ENCODE assay signal across 27 mouse cellular contexts in the genomic region with DNA sequence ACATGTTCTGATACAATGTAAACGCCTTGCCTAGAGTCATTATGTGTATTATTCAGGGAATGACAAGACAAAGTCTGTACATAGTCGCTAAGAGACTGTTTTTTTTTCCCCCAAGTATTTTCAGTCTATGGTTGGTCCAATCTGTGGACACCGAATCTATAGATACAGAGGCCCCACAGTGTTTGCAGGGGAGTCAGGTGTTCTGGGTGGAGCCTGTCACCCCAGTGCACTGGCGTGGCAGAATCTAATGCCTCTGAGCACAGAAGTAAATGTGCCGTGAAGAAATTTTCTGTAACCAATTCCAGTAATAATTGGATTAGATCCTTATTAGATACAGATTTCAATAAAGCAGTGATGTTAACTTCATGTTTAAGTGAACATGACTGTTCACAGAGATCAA.
DNase-seq lines count a peak whose midpoint lies in the region; ATAC-seq lines count a peak whose summit lies in the region.
"Had no signal": no experiment of that assay in that cellular context is flagged by ENCODE, and none has a peak within 500 bp of the region (broad histone marks: within the 10 kb centered on the region; RNA-seq: fewer than 3 reads in every experiment).

No protein-coding gene starts in this region.

- ATAC-seq in embryonic facial prominence, embryonic 11.5 days (replicated peaks; ENCODE audit: insufficient number of reproducible peaks, low FRiP score, low TSS enrichment, low read depth): no peak
- ATAC-seq in midbrain, embryonic 11.5 days (ENCODE audit: low FRiP score): no peak
- ATAC-seq in midbrain, embryonic 15.5 days (replicated peaks): no peak
- ATAC-seq in stomach, embryonic 16.5 days (ENCODE audit: insufficient read depth, low FRiP score): peak; percentile 70
- ATAC-seq: forebrain, embryonic 14.5 days; forebrain, postnatal 0 days; hindbrain, postnatal 0 days; inflammation-experienced regulatory T-cells, adult 6 months; Patski had no signal

- H3K4me1 ChIP-seq in embryonic facial prominence, embryonic 11.5 days (ENCODE audit: control insufficient read depth, insufficient read depth, low read length): peaks cover 6% of the 10 kb centered on the region
- H3K4me1 ChIP-seq in embryonic facial prominence, embryonic 10.5 days: peaks cover 46% of the 10 kb centered on the region
- peaks cover 12% of the 10 kb centered on the region for H3K4me1 ChIP-seq in midbrain, embryonic 11.5 days (ENCODE audit: control insufficient read depth, insufficient read depth, low read length)
- peaks cover 27% of the 10 kb centered on the region for H3K4me1 ChIP-seq in midbrain, embryonic 15.5 days
- peaks cover 35% of the 10 kb centered on the region for H3K4me1 ChIP-seq in stomach, embryonic 16.5 days (ENCODE audit: control insufficient read depth, insufficient read depth, low read length)

- peak; percentile 58 for DNase-seq in embryonic facial prominence, embryonic 11.5 days (ENCODE audit: low spot score)
- no peak for DNase-seq in embryonic facial prominence, embryonic 10.5 days (ENCODE audit: low spot score)
- DNase-seq in midbrain, embryonic 11.5 days (ENCODE audit: low spot score, missing footprints): peak; percentile 72
- no peak for DNase-seq in thymus, postnatal 14 days
- DNase-seq: adrenal gland, postnatal 10 days; cerebellum, adult 11 months; cerebellum, adult 2 months; cerebellum, adult 9-11 months; cerebellum, postnatal 25 days; forebrain, postnatal 0 days; gastrocnemius, adult 2 months; gastrocnemius, postnatal 14 days; heart, adult 18-20 months; heart, postnatal 10 days; heart, postnatal 4 days had no signal

- no peaks in the 10 kb centered on the region for H3K36me3 ChIP-seq in embryonic facial prominence, embryonic 11.5 days (replicated peaks; ENCODE audit: control insufficient read depth, insufficient read depth, low read depth, low read length)
- H3K36me3 ChIP-seq in embryonic facial prominence, embryonic 10.5 days (replicated peaks): no peaks in the 10 kb centered on the region
- no peaks in the 10 kb centered on the region for H3K36me3 ChIP-seq in midbrain, embryonic 11.5 days (ENCODE audit: control insufficient read depth, insufficient read depth, low read length)
- no peaks in the 10 kb centered on the region for H3K36me3 ChIP-seq in midbrain, embryonic 15.5 days (replicated peaks)
- no peaks in the 10 kb centered on the region for H3K36me3 ChIP-seq in stomach, embryonic 16.5 days (ENCODE audit: control insufficient read depth, insufficient read depth, low read length)
- H3K36me3 ChIP-seq: embryonic facial prominence, embryonic 15.5 days; G1E; heart, embryonic 12.5 days; heart, embryonic 15.5 days had no signal

- no peak overlapping the region for H3K9ac ChIP-seq in embryonic facial prominence, embryonic 11.5 days (replicated peaks; ENCODE audit: low read length)
- no peak overlapping the region for H3K9ac ChIP-seq in midbrain, embryonic 11.5 days (ENCODE audit: low read length)
- no peak overlapping the region for H3K9ac ChIP-seq in midbrain, embryonic 15.5 days
- no peak overlapping the region for H3K9ac ChIP-seq in stomach, embryonic 16.5 days (ENCODE audit: low read length)
- H3K9ac ChIP-seq: embryonic facial prominence, embryonic 15.5 days; forebrain, postnatal 0 days; heart, embryonic 12.5 days; heart, embryonic 15.5 days; hindbrain, embryonic 14.5 days had no signal

- no peaks in the 10 kb centered on the region; the same call in 1 of the 2 replicates for H3K27me3 ChIP-seq in embryonic facial prominence, embryonic 11.5 days (ENCODE audit: control insufficient read depth, insufficient read depth, low read length)
- H3K27me3 ChIP-seq in embryonic facial prominence, embryonic 10.5 days (replicated peaks; ENCODE audit: low read depth, poor library complexity, severe bottlenecking): peaks cover 17% of the 10 kb centered on the region; the same call in 1 of the 2 replicates
- H3K27me3 ChIP-seq in midbrain, embryonic 11.5 days (ENCODE audit: control insufficient read depth, insufficient read depth, low read length): no peaks in the 10 kb centered on the region
- no peaks in the 10 kb centered on the region for H3K27me3 ChIP-seq in midbrain, embryonic 15.5 days (replicated peaks)
- no peaks in the 10 kb centered on the region for H3K27me3 ChIP-seq in stomach, embryonic 16.5 days (ENCODE audit: control insufficient read depth, insufficient read depth, low read length)
- H3K27me3 ChIP-seq: CH12.LX; embryonic facial prominence, embryonic 15.5 days; heart, embryonic 12.5 days; heart, embryonic 15.5 days; Patski had no signal

- WGBS in embryonic facial prominence, embryonic 11.5 days: 55% methylated on average over 5 of the region's 5 CpGs
- WGBS in embryonic facial prominence, embryonic 10.5 days: 73% methylated on average over 5 of the region's 5 CpGs
- 77% methylated on average over 5 of the region's 5 CpGs for WGBS in midbrain, embryonic 11.5 days
- 60% methylated on average over 5 of the region's 5 CpGs for WGBS in midbrain, embryonic 15.5 days
- 55% methylated on average over 5 of the region's 5 CpGs for WGBS in stomach, embryonic 16.5 days

- no peaks in the 10 kb centered on the region for H3K9me3 ChIP-seq in embryonic facial prominence, embryonic 11.5 days (replicated peaks; ENCODE audit: control insufficient read depth, low read length)
- H3K9me3 ChIP-seq in embryonic facial prominence, embryonic 10.5 days: no peaks in the 10 kb centered on the region
- H3K9me3 ChIP-seq in midbrain, embryonic 11.5 days (ENCODE audit: control insufficient read depth, low read length): no peaks in the 10 kb centered on the region
- H3K9me3 ChIP-seq in midbrain, embryonic 15.5 days: no peaks in the 10 kb centered on the region
- H3K9me3 ChIP-seq in stomach, embryonic 16.5 days (replicated peaks; ENCODE audit: control insufficient read depth, low read length): no peaks in the 10 kb centered on the region
- H3K9me3 ChIP-seq: embryonic facial prominence, embryonic 15.5 days; G1E; heart, embryonic 12.5 days; heart, embryonic 15.5 days had no signal

- no peak overlapping the region for H3K4me3 ChIP-seq in embryonic facial prominence, embryonic 11.5 days (ENCODE audit: low read depth, low read length)
- H3K4me3 ChIP-seq in embryonic facial prominence, embryonic 10.5 days: no peak overlapping the region
- no peak overlapping the region for H3K4me3 ChIP-seq in midbrain, embryonic 11.5 days (ENCODE audit: low read depth, low read length)
- no peak overlapping the region for H3K4me3 ChIP-seq in midbrain, embryonic 15.5 days
- no peak overlapping the region for H3K4me3 ChIP-seq in stomach, embryonic 16.5 days (replicated peaks; ENCODE audit: low read length)
- H3K4me3 ChIP-seq: embryonic facial prominence, embryonic 15.5 days; gastrocnemius, adult 2 months; heart, embryonic 12.5 days; heart, embryonic 15.5 days had no signal

- no peak overlapping the region for H3K27ac ChIP-seq in embryonic facial prominence, embryonic 11.5 days (replicated peaks; ENCODE audit: low read depth, low read length)
- no peak overlapping the region for H3K27ac ChIP-seq in embryonic facial prominence, embryonic 10.5 days (replicated peaks)
- H3K27ac ChIP-seq in midbrain, embryonic 11.5 days (ENCODE audit: low read depth, low read length): no peak overlapping the region
- H3K27ac ChIP-seq in midbrain, embryonic 15.5 days: no peak overlapping the region
- H3K27ac ChIP-seq in stomach, embryonic 16.5 days (ENCODE audit: low read length): 0 out of 2 replicates have a peak overlapping the region, but pooled peaks have one; percentile 64
- H3K27ac ChIP-seq: embryonic facial prominence, embryonic 15.5 days; gastrocnemius, adult 2 months; heart, embryonic 15.5 days; hindbrain, embryonic 14.5 days; hindbrain, postnatal 0 days had no signal

- no peak overlapping the region for H3K4me2 ChIP-seq in embryonic facial prominence, embryonic 11.5 days (ENCODE audit: low read depth, low read length)
- no peak overlapping the region for H3K4me2 ChIP-seq in midbrain, embryonic 11.5 days
- H3K4me2 ChIP-seq in midbrain, embryonic 15.5 days: no peak overlapping the region
- no peak overlapping the region for H3K4me2 ChIP-seq in stomach, embryonic 16.5 days (ENCODE audit: low read depth, low read length)
- H3K4me2 ChIP-seq: embryonic facial prominence, embryonic 15.5 days; heart, embryonic 12.5 days; heart, embryonic 15.5 days; hindbrain, embryonic 14.5 days had no signal

Comparison
In these comparisons a context has a peak if more than half of its experiments do, and no peak if none do; other contexts are left out.
1. DNase-seq: peak in embryonic facial prominence, embryonic 11.5 days (single experiment) and midbrain, embryonic 11.5 days (single experiment); none in embryonic facial prominence, embryonic 10.5 days (single experiment) and thymus, postnatal 14 days (single experiment).